Mouse (Mus musculus): ENCODE data around the gene Caskin2. TPM values are rescaled to one million over a fixed set of nuclear protein-coding genes. Genes with fewer than 3 reads are reported as not detected.

Gene Caskin2
- 13.3 TPM for polyA plus RNA-seq (2015; fragmentation: Illumina TruSeq; extraction: RNeasy Lipid Tissue Mini Kit (QIAGEN cat#74804); ENCODE audit: insufficient read depth, low read depth, low replicate concordance)

DNA sequence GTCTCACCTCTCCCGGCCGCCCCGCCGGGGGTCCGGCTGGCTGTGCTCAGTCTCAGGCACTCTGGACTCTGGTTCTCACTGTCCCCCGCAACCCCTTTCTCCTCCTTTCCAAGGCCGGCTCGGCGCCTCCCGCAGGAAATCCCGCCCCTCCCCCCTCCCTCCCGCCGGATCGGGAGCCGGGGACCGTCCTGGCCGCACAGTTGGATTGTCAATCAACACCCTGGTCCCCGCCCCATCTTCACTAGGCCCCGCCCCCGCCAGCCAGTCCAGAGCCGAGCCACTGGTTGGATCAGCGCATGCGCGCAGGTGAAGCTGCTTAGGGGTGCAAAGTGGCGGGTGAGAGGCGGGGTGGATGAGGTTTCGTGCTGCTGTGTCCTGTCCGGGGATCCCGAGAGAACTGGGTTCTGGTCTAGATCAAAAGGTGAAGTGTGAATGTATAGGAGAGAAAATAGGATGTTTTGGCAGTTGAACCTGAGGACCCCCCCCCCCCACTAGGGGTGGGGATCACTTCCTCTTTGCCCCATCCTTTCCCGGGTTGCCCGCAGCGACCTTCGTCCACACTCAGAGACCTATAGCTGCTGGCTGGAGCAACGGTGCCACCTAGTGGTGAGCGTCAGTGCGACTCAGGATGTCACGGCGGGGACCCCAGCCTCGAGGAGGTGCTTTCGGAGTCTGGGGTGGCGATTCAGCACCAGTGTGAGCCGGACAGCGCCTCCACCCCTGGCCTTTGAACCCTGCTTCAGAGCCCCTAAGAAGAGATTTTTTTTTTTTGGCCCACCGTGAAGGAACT lies at the start of gene Caskin2:
Gene Caskin2, minus strand, starts transcription at position 133 of the 790 bp plus-strand sequence.

DNA sequence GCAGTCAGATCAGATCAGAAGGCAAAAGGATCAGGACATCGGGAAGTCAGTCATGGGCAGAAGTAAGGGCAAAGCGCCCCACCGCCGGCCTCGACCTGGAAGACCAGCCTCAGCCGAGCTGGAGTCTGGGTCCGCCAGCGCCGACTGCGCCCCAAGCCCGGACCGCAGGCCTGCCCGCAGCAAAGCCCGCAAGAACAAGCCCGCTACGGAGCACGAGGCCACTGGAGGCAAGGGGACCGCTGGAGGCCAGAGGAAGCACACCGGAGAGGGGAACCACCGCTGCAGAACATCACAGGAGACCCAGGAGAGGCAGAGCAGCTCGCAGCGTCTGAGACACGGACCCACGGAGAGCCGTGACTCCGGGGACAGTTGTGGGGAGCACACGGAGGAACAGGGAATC lies 44.9 kb upstream of the Caskin2 start, which contains the start of gene Myo15b:
Gene Myo15b, plus strand, starts transcription at position 53 of the 400 bp plus-strand sequence.

DNA sequence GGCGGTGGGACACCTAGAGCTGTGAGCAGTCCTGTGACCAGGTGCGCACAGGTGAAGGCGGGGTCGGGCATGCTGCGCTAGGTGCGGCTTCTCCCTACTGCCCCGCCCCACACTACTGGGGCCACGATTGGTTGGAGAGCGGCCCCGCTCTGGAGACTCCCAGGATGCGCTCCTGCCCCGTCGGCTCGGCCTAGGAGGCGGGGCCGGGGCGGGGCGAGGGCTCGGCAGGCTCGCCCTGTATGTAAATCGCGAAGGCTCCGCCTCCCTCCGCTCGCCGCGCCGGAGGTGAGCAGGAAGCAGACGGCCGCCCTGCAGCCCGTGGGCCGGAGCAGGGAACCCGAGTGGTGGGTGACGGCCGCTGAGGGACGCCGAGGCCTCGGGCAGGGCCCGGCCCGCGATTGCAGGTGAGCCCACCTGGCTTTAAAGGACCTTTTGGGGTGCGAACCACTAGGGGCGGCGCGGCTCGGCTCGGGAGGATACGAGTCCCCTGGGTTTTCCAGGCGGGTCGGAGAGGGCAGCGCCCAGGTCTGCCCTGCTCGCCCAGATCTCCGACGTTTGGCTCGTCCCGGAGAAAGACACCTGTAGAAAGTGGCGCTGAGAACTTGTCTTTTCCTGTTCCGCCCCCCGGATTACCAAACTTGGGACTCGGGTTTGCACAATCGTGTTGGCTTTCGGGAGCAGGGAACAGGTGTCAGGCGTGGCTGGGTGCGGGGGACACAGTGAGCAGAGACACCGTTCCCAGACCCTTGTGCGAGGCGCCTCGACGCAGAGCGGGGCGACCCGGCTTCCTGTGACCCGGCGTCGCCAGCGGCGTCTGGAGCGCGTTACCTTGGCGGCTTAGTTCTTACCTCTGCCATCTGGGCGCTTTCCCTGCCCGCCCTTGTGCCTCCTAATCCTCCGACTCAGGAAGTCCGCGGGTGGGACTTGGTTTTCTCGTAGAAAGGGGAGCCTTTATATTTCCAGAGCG lies 10.6 kb upstream of the Caskin2 start, which contains the start of gene Llgl2:
Gene Llgl2, plus strand, starts transcription at position 276 of the 967 bp plus-strand sequence.

DNA sequence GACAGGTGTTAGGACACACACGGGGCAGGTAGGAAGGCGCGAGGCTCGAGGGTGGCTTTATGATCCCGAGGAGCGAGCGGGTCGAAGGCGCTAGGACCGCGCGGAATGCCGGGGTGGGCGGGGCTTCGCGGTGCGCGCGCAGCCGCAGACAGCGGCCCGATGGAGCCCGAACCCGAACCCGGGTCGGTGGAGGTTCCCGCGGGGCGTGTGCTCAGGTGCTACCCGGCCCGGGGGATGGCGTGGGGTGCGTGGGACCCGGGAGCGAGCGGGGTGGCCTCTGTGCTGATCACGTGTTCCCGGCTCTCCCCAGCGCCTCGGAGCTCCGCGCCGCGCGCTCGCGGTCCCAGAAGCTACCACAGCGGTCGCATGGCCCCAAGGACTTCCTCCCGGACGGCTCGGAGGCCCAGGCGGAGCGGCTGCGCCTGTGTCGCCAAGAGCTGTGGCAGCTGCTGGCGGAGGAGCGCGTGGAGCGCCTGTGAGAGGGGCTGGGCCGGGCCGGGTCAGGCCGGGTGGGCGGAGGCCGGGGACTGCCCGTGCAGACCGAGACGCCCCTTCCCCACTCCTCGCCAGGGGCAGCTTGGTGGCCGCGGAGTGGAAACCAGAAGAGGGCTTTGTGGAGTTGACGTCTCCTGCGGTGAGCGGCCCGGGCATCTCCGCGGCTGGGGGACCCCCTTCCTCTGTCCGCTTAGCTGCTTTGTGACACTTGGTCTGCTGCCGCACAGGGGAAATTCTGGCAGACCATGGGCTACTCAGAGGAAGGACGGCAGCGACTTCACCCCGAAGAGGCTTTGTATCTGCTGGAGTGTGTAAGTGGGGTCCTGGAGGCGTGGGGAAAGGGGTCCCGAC lies 1.4 kb upstream of the Caskin2 start, which contains the start of gene Tsen54:
Gene Tsen54, plus strand, starts transcription at position 120 of the 846 bp plus-strand sequence.

DNA sequence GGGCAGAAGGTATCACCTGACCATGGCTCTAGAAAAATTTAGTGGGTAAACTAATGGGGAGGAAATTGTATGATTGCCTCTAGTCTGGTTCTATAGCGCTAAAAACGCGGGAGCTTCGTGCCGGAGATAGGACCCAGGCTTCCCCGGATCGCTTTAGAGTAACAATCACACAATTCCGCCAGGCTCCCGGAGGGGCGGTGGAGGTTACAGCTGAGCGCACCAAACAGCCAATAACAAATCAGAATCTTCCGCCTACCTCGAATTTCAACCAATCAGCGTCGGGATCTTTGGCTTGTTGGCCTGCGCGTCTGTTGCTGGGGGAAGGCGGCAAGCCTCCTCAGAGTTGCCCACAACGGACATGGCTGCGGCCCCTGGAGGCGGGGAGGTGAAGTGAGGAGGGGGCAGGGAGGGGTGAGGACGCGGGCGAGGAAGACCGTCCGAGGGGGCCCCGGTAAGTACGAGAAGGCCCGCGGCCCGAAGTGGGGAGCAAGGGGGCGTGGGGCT lies 48.3 kb downstream of the Caskin2 start, which contains the start of gene Tmem94:
Gene Tmem94, plus strand, starts transcription at position 331 of the 504 bp plus-strand sequence.

Other genes with a start within 250 kb of the Caskin2 start
- 28.3 TPM for gene Nup85, start 249.2 kb downstream of the Caskin2 start, polyA plus RNA-seq (2015; fragmentation: Illumina TruSeq; extraction: RNeasy Lipid Tissue Mini Kit (QIAGEN cat#74804); ENCODE audit: insufficient read depth, low read depth, low replicate concordance)
- gene Mrps7, start 209.7 kb downstream of the Caskin2 start, polyA plus RNA-seq (2015; fragmentation: Illumina TruSeq; extraction: RNeasy Lipid Tissue Mini Kit (QIAGEN cat#74804); ENCODE audit: insufficient read depth, low read depth, low replicate concordance) = 16.0 TPM
- 10.9 TPM for gene Gga3, start 209.6 kb downstream of the Caskin2 start, polyA plus RNA-seq (2015; fragmentation: Illumina TruSeq; extraction: RNeasy Lipid Tissue Mini Kit (QIAGEN cat#74804); ENCODE audit: insufficient read depth, low read depth, low replicate concordance)
- gene Mif4gd, start 200.7 kb downstream of the Caskin2 start, polyA plus RNA-seq (2015; fragmentation: Illumina TruSeq; extraction: RNeasy Lipid Tissue Mini Kit (QIAGEN cat#74804); ENCODE audit: insufficient read depth, low read depth, low replicate concordance) = 27.7 TPM
- gene Slc25a19, start 185.3 kb downstream of the Caskin2 start, polyA plus RNA-seq (2015; fragmentation: Illumina TruSeq; extraction: RNeasy Lipid Tissue Mini Kit (QIAGEN cat#74804); ENCODE audit: insufficient read depth, low read depth, low replicate concordance) = 8.3 TPM
- gene Grb2, start 105.0 kb downstream of the Caskin2 start, polyA plus RNA-seq (2015; fragmentation: Illumina TruSeq; extraction: RNeasy Lipid Tissue Mini Kit (QIAGEN cat#74804); ENCODE audit: insufficient read depth, low read depth, low replicate concordance) = 10.1 TPM
- gene Tmem94, start 48.2 kb downstream of the Caskin2 start, polyA plus RNA-seq (2015; fragmentation: Illumina TruSeq; extraction: RNeasy Lipid Tissue Mini Kit (QIAGEN cat#74804); ENCODE audit: insufficient read depth, low read depth, low replicate concordance) = 5.9 TPM
- gene Tsen54, start 1.1 kb upstream of the Caskin2 start, polyA plus RNA-seq (2015; fragmentation: Illumina TruSeq; extraction: RNeasy Lipid Tissue Mini Kit (QIAGEN cat#74804); ENCODE audit: insufficient read depth, low read depth, low replicate concordance) = 11.0 TPM
- 66.6 TPM for gene Llgl2, start 10.4 kb upstream of the Caskin2 start, polyA plus RNA-seq (2015; fragmentation: Illumina TruSeq; extraction: RNeasy Lipid Tissue Mini Kit (QIAGEN cat#74804); ENCODE audit: insufficient read depth, low read depth, low replicate concordance)
- gene Myo15b, start 44.8 kb upstream of the Caskin2 start, polyA plus RNA-seq (2015; fragmentation: Illumina TruSeq; extraction: RNeasy Lipid Tissue Mini Kit (QIAGEN cat#74804); ENCODE audit: insufficient read depth, low read depth, low replicate concordance) = 20.8 TPM
- 5.6 TPM for gene Smim5, start 86.3 kb upstream of the Caskin2 start, polyA plus RNA-seq (2015; fragmentation: Illumina TruSeq; extraction: RNeasy Lipid Tissue Mini Kit (QIAGEN cat#74804); ENCODE audit: insufficient read depth, low read depth, low replicate concordance)
- 4.9 TPM for gene Smim6, start 98.4 kb upstream of the Caskin2 start, polyA plus RNA-seq (2015; fragmentation: Illumina TruSeq; extraction: RNeasy Lipid Tissue Mini Kit (QIAGEN cat#74804); ENCODE audit: insufficient read depth, low read depth, low replicate concordance)
- 4.7 TPM for gene Sap30bp, start 119.6 kb upstream of the Caskin2 start, polyA plus RNA-seq (2015; fragmentation: Illumina TruSeq; extraction: RNeasy Lipid Tissue Mini Kit (QIAGEN cat#74804); ENCODE audit: insufficient read depth, low read depth, low replicate concordance)
- gene Recql5, start 119.8 kb upstream of the Caskin2 start, polyA plus RNA-seq (2015; fragmentation: Illumina TruSeq; extraction: RNeasy Lipid Tissue Mini Kit (QIAGEN cat#74804); ENCODE audit: insufficient read depth, low read depth, low replicate concordance) = 10.0 TPM
- gene Itgb4, start 161.1 kb upstream of the Caskin2 start, polyA plus RNA-seq (2015; fragmentation: Illumina TruSeq; extraction: RNeasy Lipid Tissue Mini Kit (QIAGEN cat#74804); ENCODE audit: insufficient read depth, low read depth, low replicate concordance) = 8.1 TPM
- 11.8 TPM for gene Galk1, start 199.1 kb upstream of the Caskin2 start, polyA plus RNA-seq (2015; fragmentation: Illumina TruSeq; extraction: RNeasy Lipid Tissue Mini Kit (QIAGEN cat#74804); ENCODE audit: insufficient read depth, low read depth, low replicate concordance)
- gene H3f3b, start 214.3 kb upstream of the Caskin2 start, polyA plus RNA-seq (2015; fragmentation: Illumina TruSeq; extraction: RNeasy Lipid Tissue Mini Kit (QIAGEN cat#74804); ENCODE audit: insufficient read depth, low read depth, low replicate concordance) = 85.3 TPM
- gene Unk, start 216.7 kb upstream of the Caskin2 start, polyA plus RNA-seq (2015; fragmentation: Illumina TruSeq; extraction: RNeasy Lipid Tissue Mini Kit (QIAGEN cat#74804); ENCODE audit: insufficient read depth, low read depth, low replicate concordance) = 5.1 TPM